Mouse (Mus musculus): Measurements from ENCODE around the gene Il24.

DNA sequence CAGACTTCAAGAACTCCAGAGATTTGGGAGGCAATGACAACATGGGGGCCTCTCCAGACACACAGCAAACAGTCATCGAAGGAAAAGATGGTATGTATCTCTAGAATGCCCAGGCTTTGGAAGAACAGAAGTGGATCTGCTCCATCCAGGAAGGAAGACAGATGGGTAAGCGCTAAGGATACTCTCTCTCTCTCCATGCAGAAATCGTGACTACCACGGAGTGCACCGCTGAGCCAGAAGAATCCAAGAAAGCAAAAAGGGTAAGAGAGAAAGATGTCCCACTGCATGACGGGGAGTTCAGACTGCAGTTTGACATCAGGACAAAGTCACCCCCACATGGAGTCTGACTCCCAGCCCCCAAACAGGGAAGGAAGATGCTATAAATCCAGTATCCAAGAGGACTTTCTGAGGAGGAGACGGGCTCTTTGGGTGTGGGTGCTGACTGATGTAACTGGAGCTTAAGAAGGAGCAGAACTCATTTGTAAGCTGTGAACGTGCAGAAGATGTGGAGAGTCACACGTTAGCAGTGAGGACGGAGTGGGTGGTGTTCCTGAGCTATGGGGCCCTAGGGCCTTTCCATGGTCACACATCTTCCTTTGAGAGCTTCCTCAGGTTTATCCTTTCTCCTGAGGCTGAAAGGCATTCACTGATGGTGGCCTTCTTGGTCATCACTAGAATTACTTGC lies 37.6 kb downstream of the Il24 start:
- TF ChIP-seq CTCF (IDR thresholded peaks at IDR 0.05; ENCODE audit: low read depth) = no peak
- TF ChIP-seq EP300 (IDR thresholded peaks at IDR 0.05; ENCODE audit: low read depth) = no peak

Data from heart, postnatal 0 days (tissue).